Mouse (Mus musculus) midbrain, embryonic 11.5 days (tissue): ENCODE measurements around the gene Wdr18. TPM values are rescaled to one million over a fixed set of nuclear protein-coding genes. Genes with fewer than 3 reads are reported as not detected.
A peak's percentile ranks its signal among the peaks of the same experiment; 100 is the strongest.

Experiments used
- ATAC-seq: fragments of 200-750 bp; cut with Nextera tagmentation; 2 replicates; pipeline ENCODE4 v1.8.0; 2017; ENCODE audit warnings: moderate TSS enrichment, moderate library complexity; ENCODE audit not compliant: low FRiP score
- DNase-seq: peaks from one replicate; pipeline ENCODE4 v3.0.0; 2015; ENCODE audit warnings: low spot score; ENCODE audit errors: missing footprints
- H3K27ac ChIP-seq: fragments of 300-500 bp; sonication (generic); 2 replicates; pipeline ENCODE4 v1.5.1; 2014; ENCODE audit warnings: low read depth, low read length
- H3K27me3 ChIP-seq: fragments of 300-500 bp; sonication (generic); 2 replicates; pipeline ENCODE4 v1.6.1; 2014; ENCODE audit warnings: mild to moderate bottlenecking, low read length, moderate library complexity, mixed read lengths; ENCODE audit not compliant: control insufficient read depth, insufficient read depth
- H3K36me3 ChIP-seq: fragments of 300-500 bp; sonication (generic); 2 replicates; pipeline ENCODE4 v1.6.1; 2014; ENCODE audit warnings: mild to moderate bottlenecking, low read length, moderate library complexity, mixed read lengths; ENCODE audit not compliant: control insufficient read depth, insufficient read depth
- H3K4me1 ChIP-seq: fragments of 300-500 bp; sonication (generic); 2 replicates; pipeline ENCODE4 v1.6.1; 2014; ENCODE audit warnings: low read length; ENCODE audit not compliant: control insufficient read depth, insufficient read depth
- H3K4me2 ChIP-seq: fragments of 300-500 bp; sonication (generic); 2 replicates; pipeline ENCODE4 v1.6.1; 2014; ENCODE audit warnings: mild to moderate bottlenecking, moderate library complexity
- H3K4me3 ChIP-seq: fragments of 300-500 bp; sonication (generic); 2 replicates; pipeline ENCODE4 v1.5.1; 2014; ENCODE audit warnings: low read depth, low read length
- H3K9ac ChIP-seq: fragments of 300-500 bp; sonication (generic); 2 replicates; pipeline ENCODE4 v1.6.1; 2014; ENCODE audit warnings: low read length
- H3K9me3 ChIP-seq: fragments of 300-500 bp; sonication (generic); 2 replicates; pipeline ENCODE4 v1.6.1; 2016; ENCODE audit warnings: low read length; ENCODE audit not compliant: control insufficient read depth
- WGBS: fragments of 180-500 bp; shearing (Covaris S2); extraction: QIAGEN DNeasy Blood & Tissue Kit; methylation state at CpG from one replicate; pipeline ENCODE4 v1.1.7; 2014; 5-methylcytosine and 5-hydroxymethylcytosine counted together
- polyA plus RNA-seq: library from polyadenylated mRNA; unstranded; fragments of >200 nt; fragmentation: Nextera tagmentation; extraction: Ambion mirVana; gene quantifications from 2 replicates; pipeline ENCODE4 v1.2.1, GENCODE M21; 2014

Gene Wdr18
- polyA plus RNA-seq, 1 experiment from 2014 or later: 98.4 TPM

- Histone ChIP-seq H3K36me3 (no peaks in the 10 kb centered on the region), H3K27ac (no peak overlapping the region), H3K27me3 (peaks cover 23% of the 10 kb centered on the region), H3K4me2 (peak overlapping the region; percentile 36), H3K9me3 (no peaks in the 10 kb centered on the region), H3K4me3 (peak overlapping the region; percentile 17; the same call in 1 of the 2 replicates), H3K4me1 (peaks cover 6% of the 10 kb centered on the region; the same call in 1 of the 2 replicates), H3K9ac (peak overlapping the region; percentile 46)
- WGBS: 3% methylated on average over 20 of the region's 20 CpGs
- ATAC-seq: peak; percentile 63
- peak; percentile 92 for DNase-seq
Measured at GRCm38 (mm10) chr10:80019471-80020131, 59.6 kb downstream of the Wdr18 start.

Other genes starting within 250 kb of the Wdr18 start
- 0.22 TPM in 2 replicates for gene Hcn2, start 243.5 kb upstream of the Wdr18 start, polyA plus RNA-seq
- gene Polrmt, start 213.6 kb upstream of the Wdr18 start, polyA plus RNA-seq: 28.5 and 31.2 TPM in 2 replicates
- 0.08 and 0.32 TPM in 2 replicates for gene Fgf22, start 205.1 kb upstream of the Wdr18 start, polyA plus RNA-seq
- 69.9 and 81.9 TPM in 2 replicates for gene Rnf126, start 193.2 kb upstream of the Wdr18 start, polyA plus RNA-seq
- gene Fstl3, start 182.9 kb upstream of the Wdr18 start, polyA plus RNA-seq: 0.60 and 1.2 TPM in 2 replicates
- gene Prss57, start 169.2 kb upstream of the Wdr18 start, polyA plus RNA-seq: 0.10 and 0.40 TPM in 2 replicates
- 109 and 129 TPM in 2 replicates for gene Palm, start 166.6 kb upstream of the Wdr18 start, polyA plus RNA-seq
- 0.41 TPM in 1 of 2 replicates, not detected in the other for gene Misp, start 139.2 kb upstream of the Wdr18 start, polyA plus RNA-seq
- gene Ptbp1, start 105.7 kb upstream of the Wdr18 start, polyA plus RNA-seq: 147 and 176 TPM in 2 replicates
- 11.9 and 12.1 TPM in 2 replicates for gene Prtn3, start 85.7 kb upstream of the Wdr18 start, polyA plus RNA-seq
- 112 and 117 TPM in 2 replicates for gene Plppr3, start 85.5 kb upstream of the Wdr18 start, polyA plus RNA-seq
- gene Elane, start 73.9 kb upstream of the Wdr18 start, polyA plus RNA-seq: 0.18 TPM in 1 of 2 replicates, not detected in the other
- not detected in 2 replicates for gene Cfd, start 69.3 kb upstream of the Wdr18 start, polyA plus RNA-seq
- gene Med16, start 51.2 kb upstream of the Wdr18 start, polyA plus RNA-seq: 39.7 and 45.7 TPM in 2 replicates
- gene Gm26602, start 49.3 kb upstream of the Wdr18 start, polyA plus RNA-seq: 20.6 and 25.6 TPM in 2 replicates
- 0.34 and 0.61 TPM in 2 replicates for gene Kiss1r, start 43.2 kb upstream of the Wdr18 start, polyA plus RNA-seq
- gene R3hdm4, start 38.9 kb upstream of the Wdr18 start, polyA plus RNA-seq: 127 and 135 TPM in 2 replicates
- gene Arid3a, start 33.1 kb upstream of the Wdr18 start, polyA plus RNA-seq: 4.2 and 6.2 TPM in 2 replicates
- gene Grin3b, start 10.6 kb downstream of the Wdr18 start, polyA plus RNA-seq: 0.22 and 0.38 TPM in 2 replicates
- gene Tmem259, start 24.2 kb downstream of the Wdr18 start, polyA plus RNA-seq: 11.9 and 13.5 TPM in 2 replicates
- 158 and 160 TPM in 2 replicates for gene Cnn2, start 28.4 kb downstream of the Wdr18 start, polyA plus RNA-seq
- 2.8 and 2.9 TPM in 2 replicates for gene Abca7, start 36.3 kb downstream of the Wdr18 start, polyA plus RNA-seq
- gene Arhgap45, start 56.5 kb downstream of the Wdr18 start, polyA plus RNA-seq: 3.6 and 3.8 TPM in 2 replicates
- gene Polr2e, start 79.6 kb downstream of the Wdr18 start, polyA plus RNA-seq: 200 and 225 TPM in 2 replicates
- gene Gpx4, start 87.0 kb downstream of the Wdr18 start, polyA plus RNA-seq: 581 and 594 TPM in 2 replicates
- 7.0 and 7.3 TPM in 2 replicates for gene Sbno2, start 145.4 kb downstream of the Wdr18 start, polyA plus RNA-seq
- 18.5 and 23.1 TPM in 2 replicates for gene Stk11, start 155.7 kb downstream of the Wdr18 start, polyA plus RNA-seq
- 329 and 355 TPM in 2 replicates for gene Atp5d, start 178.5 kb downstream of the Wdr18 start, polyA plus RNA-seq
- gene Cbarp, start 180.7 kb downstream of the Wdr18 start, polyA plus RNA-seq: 11.1 and 11.8 TPM in 2 replicates
- 66.0 and 71.3 TPM in 2 replicates for gene Midn, start 188.1 kb downstream of the Wdr18 start, polyA plus RNA-seq
- gene Cirbp, start 205.8 kb downstream of the Wdr18 start, polyA plus RNA-seq: 81.5 and 87.1 TPM in 2 replicates
- gene 1600002K03Rik, start 212.8 kb downstream of the Wdr18 start, polyA plus RNA-seq: 8.0 and 8.7 TPM in 2 replicates
- 78.1 and 91.7 TPM in 2 replicates for gene Efna2, start 219.3 kb downstream of the Wdr18 start, polyA plus RNA-seq